Mouse (Mus musculus) liver (tissue): Measurements from ENCODE around the gene Scn2a.
"Not testable (repeated sequence)": the region's sequence is repeated elsewhere in the genome, so short reads cannot be mapped to it uniquely, and the experiment has no call there.

Experiments
- DNase-seq: peaks from one replicate; pipeline ENCODE4 v3.0.0-alpha.2; 2020; ENCODE audit warnings: mixed read lengths

Gene Scn2a

DNA sequence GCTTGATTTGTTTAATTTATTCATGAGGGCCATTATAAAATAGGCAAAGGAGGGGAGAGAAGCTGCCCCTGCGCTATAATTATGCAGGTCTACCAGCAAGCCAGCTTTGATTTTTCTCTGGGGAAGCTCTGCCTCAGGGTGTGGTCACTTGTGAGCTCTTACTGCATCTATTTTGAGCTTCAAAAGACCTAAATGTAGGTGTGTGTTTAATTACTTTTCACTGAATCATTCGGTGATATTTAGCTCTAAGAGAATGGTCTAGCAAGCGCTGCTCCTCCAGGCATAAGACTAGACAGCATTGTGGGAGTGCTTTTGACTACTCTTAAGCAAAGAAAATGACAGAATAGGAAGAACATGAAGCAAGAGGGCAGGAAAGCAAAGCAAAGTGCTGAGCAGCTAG is 80.6 kb downstream of the Scn2a start:
- no peak for DNase-seq

DNA sequence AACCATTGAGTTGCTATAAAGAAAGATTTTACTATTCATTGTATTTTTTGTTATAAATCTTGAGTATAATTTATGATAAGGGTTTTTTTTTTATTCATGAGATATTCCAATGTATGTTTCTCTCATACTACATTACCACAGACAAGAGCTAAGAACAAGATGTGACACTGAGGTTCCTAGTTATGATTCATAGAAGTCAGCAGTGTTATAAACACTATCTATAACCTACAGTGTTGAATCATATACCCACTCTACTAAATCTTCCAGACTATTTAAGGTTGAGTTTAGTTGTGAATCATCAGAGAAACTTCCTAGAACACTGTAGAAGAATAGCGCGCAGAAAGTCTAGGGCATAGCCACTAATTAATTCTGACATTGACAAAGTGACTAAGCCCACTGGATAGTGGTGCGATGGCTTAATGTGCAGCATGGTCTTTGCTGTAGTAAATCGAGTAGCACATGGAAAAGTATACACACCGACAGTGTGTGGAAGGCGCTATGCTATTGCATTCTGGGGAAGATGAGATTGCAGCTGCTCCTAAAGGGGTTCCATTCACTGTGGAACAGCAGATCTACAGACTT is 101.7 kb downstream of the Scn2a start:
- no peak for DNase-seq

DNA sequence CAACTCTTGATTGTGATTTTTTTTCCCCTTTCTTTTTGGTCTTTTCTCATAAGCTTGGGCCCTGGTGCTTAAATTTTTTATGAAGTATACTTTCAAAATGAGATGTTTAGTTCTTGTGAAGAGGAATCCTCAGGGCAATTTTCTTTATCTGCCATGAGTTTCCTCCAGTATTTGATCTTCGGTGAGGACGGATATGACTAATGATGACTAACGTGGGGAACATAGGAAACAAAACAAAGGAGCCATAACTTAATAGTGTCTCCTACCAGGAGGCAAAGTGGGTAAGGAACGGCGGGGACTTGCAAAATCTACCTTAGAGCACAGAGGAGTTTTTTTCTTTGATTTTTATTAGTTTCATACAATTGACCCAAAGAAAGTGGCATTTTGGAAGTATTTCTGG is 124.8 kb downstream of the Scn2a start:
- no peak for DNase-seq

DNA sequence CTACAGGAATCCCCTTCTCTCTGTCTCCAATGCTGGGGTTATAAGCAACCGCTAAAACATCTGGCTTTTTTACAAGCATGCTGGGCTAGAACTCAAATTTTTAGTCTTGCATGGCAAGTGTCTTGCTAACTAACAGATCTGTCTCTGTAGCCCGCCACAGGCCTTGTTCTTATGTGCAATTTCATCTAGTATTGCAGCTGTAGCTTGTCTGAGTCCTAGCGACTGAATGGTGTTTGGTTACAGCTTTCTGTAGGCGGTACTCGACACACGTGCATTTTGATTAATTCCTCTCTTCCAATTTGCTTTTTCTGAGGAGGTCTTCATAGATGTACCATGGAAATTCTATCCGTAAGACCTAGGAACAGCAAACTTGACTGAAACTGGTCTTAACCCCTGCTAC is 161.9 kb downstream of the Scn2a start:
- DNase-seq = no peak

DNA sequence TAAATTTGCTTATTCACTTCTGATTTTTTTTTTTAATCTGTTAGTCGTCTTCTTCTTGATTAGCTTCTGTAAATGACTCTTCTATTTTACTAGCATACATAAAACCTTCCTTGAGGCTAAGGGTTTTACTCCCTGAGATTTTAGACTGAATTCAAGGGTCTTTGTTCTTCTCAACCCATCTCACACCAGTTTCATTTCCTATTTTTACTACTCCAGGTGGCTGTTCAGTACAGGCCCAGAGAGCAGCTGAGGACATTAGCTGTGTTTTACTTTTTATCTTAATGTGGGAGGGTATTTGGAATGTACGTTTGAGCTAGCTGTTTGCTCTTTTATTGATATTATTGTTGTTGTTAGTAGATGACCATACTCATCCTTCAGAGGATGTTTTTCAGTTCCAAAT is 162.8 kb downstream of the Scn2a start:
- DNase-seq = no peak

DNA sequence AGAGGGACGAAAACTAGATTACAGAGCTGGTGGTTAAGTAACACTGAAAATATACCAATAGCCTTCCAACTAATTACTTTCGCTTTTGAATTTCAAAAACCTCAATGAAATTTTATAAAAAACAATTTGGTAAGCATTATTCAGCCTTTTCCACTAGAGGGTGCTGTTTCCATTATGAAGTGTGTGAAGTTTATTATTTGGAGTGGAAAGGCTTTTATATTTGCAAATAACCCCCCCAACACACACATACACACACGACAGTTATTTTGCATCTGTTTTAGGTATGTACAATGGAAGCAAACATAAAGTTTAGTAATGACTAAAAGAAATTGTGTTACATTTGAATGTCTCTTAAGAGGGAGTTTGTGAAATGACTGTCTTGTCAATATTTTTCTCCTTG is 171.9 kb downstream of the Scn2a start:
- DNase-seq = no peak

DNA sequence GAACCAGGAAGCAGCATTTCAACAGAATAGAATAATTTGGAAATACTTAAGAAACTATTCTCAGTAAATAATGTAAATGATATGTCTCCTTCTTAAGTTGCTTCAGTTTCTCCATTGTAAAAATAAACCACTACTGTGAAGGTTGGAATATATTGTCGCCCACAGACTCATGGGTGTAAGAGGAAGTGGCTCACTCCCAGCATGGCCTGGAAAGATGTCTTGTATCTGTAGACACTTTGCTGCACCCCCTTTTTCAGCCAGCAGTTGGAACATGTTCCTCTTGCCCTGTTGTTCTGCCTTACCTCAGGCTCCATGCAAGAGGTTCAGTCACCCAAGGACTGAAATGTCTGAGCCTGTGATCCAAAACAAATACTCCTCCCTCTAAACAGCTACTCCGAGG is 173.0 kb downstream of the Scn2a start:
- DNase-seq = no peak

DNA sequence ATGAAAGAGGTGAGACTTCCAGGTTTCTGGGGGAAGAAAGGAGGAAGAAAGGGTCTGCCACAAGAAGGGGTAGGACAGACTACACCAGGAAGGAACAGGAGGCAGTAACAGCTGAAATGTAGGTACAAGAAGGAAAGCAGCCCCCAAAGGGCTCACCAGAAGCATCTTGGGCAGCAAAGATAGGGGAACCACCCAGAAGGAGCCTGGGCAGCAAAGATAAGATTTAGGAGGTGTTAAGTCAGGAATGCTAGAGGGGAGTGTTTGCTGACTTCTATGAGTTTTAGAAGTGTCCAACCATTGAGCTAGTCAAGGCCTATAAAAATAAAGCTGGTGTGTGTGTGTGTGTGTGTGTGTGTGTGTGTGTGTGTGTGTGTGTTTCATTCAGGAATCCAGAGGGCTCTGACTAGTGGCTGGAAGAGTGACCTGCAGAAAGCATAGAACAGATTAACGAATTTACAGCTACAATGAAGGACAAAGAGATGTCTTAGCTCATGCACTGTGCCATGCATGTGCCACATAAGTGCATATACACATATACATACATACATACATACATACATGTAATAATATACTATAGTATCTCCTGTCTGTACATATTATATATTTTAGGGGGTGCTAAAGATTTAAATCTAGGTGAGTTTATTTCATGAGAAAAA is 180.6 kb downstream of the Scn2a start:
- peak; percentile 82 for DNase-seq

DNA sequence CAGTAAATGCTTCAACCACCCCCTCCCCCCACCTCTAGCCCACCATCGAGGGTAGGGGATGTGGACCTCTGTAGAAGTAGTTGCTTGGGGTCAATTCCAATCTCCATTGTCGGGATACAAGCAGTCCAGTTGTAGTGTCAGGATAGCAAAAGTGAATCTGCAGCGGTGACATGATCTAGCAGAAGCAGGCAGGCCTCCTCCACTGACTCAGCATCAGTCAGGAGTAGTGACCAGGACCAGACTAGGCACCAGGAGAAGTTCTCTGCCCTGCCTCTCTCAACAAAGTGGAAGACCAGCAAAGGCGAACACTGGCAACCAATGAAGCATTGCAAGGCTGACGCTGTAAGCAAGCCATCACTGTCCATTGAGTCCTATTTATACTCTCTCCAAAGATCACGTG is 186.0 kb downstream of the Scn2a start:
- peak; percentile 55 for DNase-seq

DNA sequence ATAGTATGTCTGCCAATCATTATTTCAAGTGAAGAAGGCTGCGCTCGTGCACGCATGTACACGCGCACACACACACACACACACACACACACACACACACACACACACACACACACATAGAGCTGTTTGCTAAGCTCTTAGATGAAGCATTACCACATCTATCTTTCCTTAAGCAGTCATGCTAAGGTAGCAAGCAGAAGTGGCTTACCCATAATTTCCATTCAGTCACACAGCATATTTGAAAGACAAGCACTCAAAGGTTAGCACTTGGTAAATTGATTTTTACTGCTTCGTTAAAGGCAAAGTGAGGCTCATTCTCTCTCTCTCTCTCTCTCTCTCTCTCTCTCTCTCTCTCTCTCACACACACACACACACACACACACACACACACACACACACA is 190.6 kb downstream of the Scn2a start:
- not testable (repeated sequence) for DNase-seq
